Mouse (Mus musculus): ENCODE data around the gene Defb23. TPM values are rescaled to one million over a fixed set of nuclear protein-coding genes. Genes with fewer than 3 reads are reported as not detected.

Defb23 gene
- polyA plus RNA-seq, 1 experiment from 2014 or later = not detected

DNA sequence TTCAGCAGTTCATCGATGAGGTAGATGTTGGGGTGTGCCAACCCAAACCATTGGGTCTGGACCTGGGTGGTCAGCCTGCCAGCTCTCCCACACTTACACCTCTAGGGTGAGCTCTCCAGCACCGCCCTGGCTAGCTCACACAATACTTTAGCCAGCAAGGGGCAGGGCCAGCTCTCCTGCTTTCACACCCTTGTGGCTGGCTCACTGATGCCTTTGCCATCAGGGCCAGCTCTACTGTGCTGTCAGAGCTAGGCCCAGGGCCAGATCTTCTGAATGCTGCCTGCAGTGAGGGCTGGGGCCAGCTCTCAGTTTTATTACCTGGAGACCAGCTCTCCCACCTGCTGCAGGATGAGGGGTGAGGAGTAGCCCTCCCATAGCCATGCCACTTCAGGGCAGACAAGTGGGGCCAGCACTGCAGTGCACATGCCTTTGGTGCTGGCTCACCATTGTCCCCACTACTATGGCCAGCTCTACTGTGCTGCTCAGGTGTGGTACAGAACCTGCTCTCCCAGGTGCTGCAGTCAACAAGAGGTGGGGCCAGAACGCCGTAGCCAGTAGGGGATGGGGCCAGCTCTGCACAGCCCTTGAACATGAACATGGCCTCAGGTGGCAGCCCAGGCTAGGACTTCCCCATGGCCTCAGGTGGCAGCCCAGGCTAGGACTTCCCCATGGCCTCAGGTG lies 12.2 kb downstream of the Defb23 start:
- no peak overlapping the region for H3K4me2 ChIP-seq (ENCODE audit: low read length)
- H3K27ac ChIP-seq (replicated peaks in 1 of 2; ENCODE audit: control insufficient read depth in 1 of 2, insufficient read depth in 1 of 2, low read depth in 2 of 2, low read length in 2 of 2) = no peak overlapping the region
- WGBS = 77% methylated on average over 4 of the region's 4 CpGs
- no peaks in the 10 kb centered on the region for H3K27me3 ChIP-seq (ENCODE audit: control insufficient read depth, insufficient read depth, low read length)
- no peak overlapping the region for H3K4me3 ChIP-seq (ENCODE audit: control insufficient read depth in 1 of 2, insufficient read depth in 1 of 2, low read depth in 1 of 2, low read length in 2 of 2)
- H3K36me3 ChIP-seq (ENCODE audit: control insufficient read depth, insufficient read depth, low read length) = no peaks in the 10 kb centered on the region
- no peaks in the 10 kb centered on the region for H3K9me3 ChIP-seq (ENCODE audit: control insufficient read depth, low read length)
- no peak overlapping the region for H3K9ac ChIP-seq (ENCODE audit: low read length)
- peaks cover 7 to 16% of the 10 kb centered on the region in 2 experiments for H3K4me1 ChIP-seq (ENCODE audit: control insufficient read depth in 2 of 2, insufficient read depth in 2 of 2, low read length in 2 of 2)
- ATAC-seq (ENCODE audit: insufficient number of reproducible peaks, insufficient read depth, low FRiP score, low read depth) = no peak

DNA sequence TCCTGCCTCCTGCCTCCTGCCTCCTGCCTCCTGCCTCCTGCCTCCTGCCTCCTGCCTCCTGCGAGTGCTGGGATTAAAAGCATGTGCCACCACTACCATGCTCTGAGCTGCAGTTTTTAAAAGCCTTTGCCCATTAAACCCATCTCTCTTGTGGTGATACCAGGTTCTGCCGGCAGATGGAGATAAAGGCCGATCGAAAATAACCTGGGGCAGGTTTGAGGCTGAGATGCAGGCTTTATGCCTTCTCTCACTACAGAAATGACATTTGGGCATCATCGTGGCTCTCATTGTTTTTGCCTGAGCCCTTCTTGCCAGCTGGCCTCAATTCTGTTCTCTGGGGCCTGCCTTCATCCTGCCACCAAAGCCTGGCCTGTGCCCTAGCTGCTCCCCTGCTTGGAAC lies 14.2 kb downstream of the Defb23 start:
- H3K9me3 ChIP-seq (ENCODE audit: control insufficient read depth, low read length) = no peaks in the 10 kb centered on the region
- H3K4me3 ChIP-seq (ENCODE audit: control insufficient read depth in 1 of 2, insufficient read depth in 1 of 2, low read depth in 1 of 2, low read length in 2 of 2) = no peak overlapping the region
- no peak overlapping the region for H3K4me2 ChIP-seq (ENCODE audit: low read length)
- H3K4me1 ChIP-seq (ENCODE audit: control insufficient read depth in 2 of 2, insufficient read depth in 2 of 2, low read length in 2 of 2) = peaks cover 13 to 24% of the 10 kb centered on the region in 2 experiments
- no peak overlapping the region for H3K27ac ChIP-seq (replicated peaks in 1 of 2; ENCODE audit: control insufficient read depth in 1 of 2, insufficient read depth in 1 of 2, low read depth in 2 of 2, low read length in 2 of 2)
- WGBS = 9% methylated on average over 5 of the region's 5 CpGs
- no peaks in the 10 kb centered on the region for H3K27me3 ChIP-seq (ENCODE audit: control insufficient read depth, insufficient read depth, low read length)
- ATAC-seq (ENCODE audit: insufficient number of reproducible peaks, insufficient read depth, low FRiP score, low read depth) = no peak
- no peaks in the 10 kb centered on the region for H3K36me3 ChIP-seq (ENCODE audit: control insufficient read depth, insufficient read depth, low read length)
- no peak overlapping the region for H3K9ac ChIP-seq (ENCODE audit: low read length)

DNA sequence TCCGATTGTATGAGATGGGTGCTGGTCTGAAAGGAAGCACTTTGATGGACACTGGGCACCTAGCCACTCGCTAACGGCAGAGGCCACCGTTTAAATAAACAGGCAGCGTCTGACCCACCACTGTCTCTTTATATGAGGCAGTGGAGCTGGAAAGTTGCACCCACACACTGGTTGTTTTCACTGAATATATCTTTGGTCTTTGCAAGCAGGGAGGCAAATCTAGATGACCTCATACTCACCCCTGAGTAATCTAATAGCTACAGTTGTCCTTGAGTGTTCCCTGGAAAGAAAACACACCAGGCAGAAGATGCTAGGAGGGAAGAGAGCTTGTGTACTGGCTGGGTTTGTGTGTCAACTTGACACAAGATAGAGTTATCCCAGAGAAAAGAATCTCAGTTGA lies 17.0 kb downstream of the Defb23 start:
- H3K9me3 ChIP-seq (ENCODE audit: control insufficient read depth, low read length) = no peaks in the 10 kb centered on the region

DNA sequence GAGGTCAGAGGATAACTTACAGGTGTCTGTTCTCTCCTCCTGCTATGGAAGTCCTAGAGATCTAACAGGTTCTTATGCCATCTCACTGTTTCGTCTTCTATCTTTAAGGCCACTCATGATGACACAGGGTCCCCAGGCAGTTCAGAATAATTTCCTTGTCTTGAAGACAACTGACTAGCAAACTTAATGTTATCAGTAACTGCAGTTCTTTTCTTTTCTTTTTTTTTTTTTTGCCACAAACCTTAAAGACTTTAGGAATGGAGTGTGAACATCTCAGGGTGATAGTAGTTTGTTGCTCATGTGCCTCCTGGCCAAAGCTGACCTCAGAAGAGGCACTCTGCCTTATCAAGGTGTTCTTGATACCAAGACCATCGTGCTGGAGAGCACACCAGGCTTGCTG lies 17.8 kb downstream of the Defb23 start:
- no peaks in the 10 kb centered on the region for H3K27me3 ChIP-seq (ENCODE audit: control insufficient read depth, insufficient read depth, low read length)
- no peak overlapping the region for H3K4me3 ChIP-seq (ENCODE audit: control insufficient read depth in 1 of 2, insufficient read depth in 1 of 2, low read depth in 1 of 2, low read length in 2 of 2)
- no peak overlapping the region for H3K27ac ChIP-seq (replicated peaks in 1 of 2; ENCODE audit: control insufficient read depth in 1 of 2, insufficient read depth in 1 of 2, low read depth in 2 of 2, low read length in 2 of 2)
- ATAC-seq (ENCODE audit: insufficient number of reproducible peaks, insufficient read depth, low FRiP score, low read depth) = no peak
- no peaks in the 10 kb centered on the region for H3K36me3 ChIP-seq (ENCODE audit: control insufficient read depth, insufficient read depth, low read length)
- no peak overlapping the region for H3K4me2 ChIP-seq (ENCODE audit: low read length)
- peaks cover 12 to 22% of the 10 kb centered on the region in 2 experiments for H3K4me1 ChIP-seq (ENCODE audit: control insufficient read depth in 2 of 2, insufficient read depth in 2 of 2, low read length in 2 of 2)
- no peak overlapping the region for H3K9ac ChIP-seq (ENCODE audit: low read length)
- WGBS = 36% methylated on average over 2 of the region's 2 CpGs
- no peaks in the 10 kb centered on the region for H3K9me3 ChIP-seq (ENCODE audit: control insufficient read depth, low read length)

More for the DNA sequence above, 17.0 kb downstream of the Defb23 start:
- no peak overlapping the region for H3K4me3 ChIP-seq (ENCODE audit: control insufficient read depth in 1 of 2, insufficient read depth in 1 of 2, low read depth in 1 of 2, low read length in 2 of 2)
- 17% methylated on average over 5 of the region's 5 CpGs for WGBS
- H3K27me3 ChIP-seq (ENCODE audit: control insufficient read depth, insufficient read depth, low read length) = no peaks in the 10 kb centered on the region
- peak overlapping the region; percentile 30; the same call in 1 of the 2 replicates for H3K9ac ChIP-seq (ENCODE audit: low read length)
- ATAC-seq (ENCODE audit: insufficient number of reproducible peaks, insufficient read depth, low FRiP score, low read depth) = no peak
- H3K36me3 ChIP-seq (ENCODE audit: control insufficient read depth, insufficient read depth, low read length) = no peaks in the 10 kb centered on the region
- peaks cover 12 to 22% of the 10 kb centered on the region in 2 experiments for H3K4me1 ChIP-seq (ENCODE audit: control insufficient read depth in 2 of 2, insufficient read depth in 2 of 2, low read length in 2 of 2)
- no peak overlapping the region for H3K4me2 ChIP-seq (ENCODE audit: low read length)
- H3K27ac ChIP-seq (replicated peaks in 1 of 2; ENCODE audit: control insufficient read depth in 1 of 2, insufficient read depth in 1 of 2, low read depth in 2 of 2, low read length in 2 of 2) = 0 out of 4 replicates have a peak overlapping the region, but pooled peaks of 1 of the 2 experiments have one; percentile 6

DNA sequence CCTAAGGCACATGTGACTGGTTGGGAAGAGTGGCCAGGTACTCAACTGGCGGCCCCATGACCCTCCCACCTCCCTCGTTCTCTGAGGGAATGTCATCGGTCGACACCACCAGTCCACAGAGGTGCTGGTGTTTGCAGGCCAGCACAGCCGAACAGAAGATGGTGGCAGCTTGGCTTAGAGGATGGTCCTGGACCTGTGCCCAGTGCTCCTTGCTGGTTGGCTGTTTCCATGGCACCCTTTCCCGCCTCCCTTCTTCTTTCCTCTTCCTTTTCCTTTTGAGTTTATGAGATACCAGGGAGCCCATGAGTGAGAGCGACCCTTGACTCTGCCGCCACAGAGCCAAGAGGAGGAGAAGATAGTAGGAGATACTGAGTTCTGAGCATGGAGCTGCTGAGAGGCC lies 21.1 kb downstream of the Defb23 start:
- no peaks in the 10 kb centered on the region for H3K36me3 ChIP-seq (ENCODE audit: control insufficient read depth, insufficient read depth, low read length)
- H3K4me1 ChIP-seq (ENCODE audit: control insufficient read depth in 2 of 2, insufficient read depth in 2 of 2, low read length in 2 of 2) = peaks cover 12 to 22% of the 10 kb centered on the region in 2 experiments
- no peaks in the 10 kb centered on the region for H3K27me3 ChIP-seq (ENCODE audit: control insufficient read depth, insufficient read depth, low read length)
- H3K4me2 ChIP-seq (ENCODE audit: low read length) = no peak overlapping the region
- 77% methylated on average over 8 of the region's 8 CpGs for WGBS
- no peak overlapping the region for H3K27ac ChIP-seq (replicated peaks in 1 of 2; ENCODE audit: control insufficient read depth in 1 of 2, insufficient read depth in 1 of 2, low read depth in 2 of 2, low read length in 2 of 2)
- no peak for ATAC-seq (ENCODE audit: insufficient number of reproducible peaks, insufficient read depth, low FRiP score, low read depth)
- no peak overlapping the region for H3K9ac ChIP-seq (ENCODE audit: low read length)
- no peak overlapping the region for H3K4me3 ChIP-seq (ENCODE audit: control insufficient read depth in 1 of 2, insufficient read depth in 1 of 2, low read depth in 1 of 2, low read length in 2 of 2)
- no peaks in the 10 kb centered on the region for H3K9me3 ChIP-seq (ENCODE audit: control insufficient read depth, low read length)

DNA sequence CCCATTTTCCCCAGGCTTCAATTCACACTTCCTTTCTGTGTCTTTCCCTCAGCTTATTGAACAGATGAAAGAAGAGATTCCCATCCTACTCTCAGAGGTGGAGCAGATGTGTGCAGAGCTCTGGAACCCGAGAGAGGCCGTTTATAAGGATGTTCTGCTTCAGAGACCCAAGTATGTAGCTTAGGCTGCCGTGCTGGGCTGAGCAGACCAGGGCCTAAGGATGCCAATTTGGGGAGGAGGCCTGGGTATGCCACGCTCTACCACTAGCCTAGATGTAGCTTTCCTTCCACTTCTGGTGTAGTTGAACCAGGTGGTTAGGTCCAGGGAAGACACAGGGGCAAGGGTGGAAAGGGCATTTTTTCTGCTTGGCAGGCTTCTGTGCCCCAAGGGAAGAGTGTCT lies 22.1 kb downstream of the Defb23 start:
- H3K9ac ChIP-seq (ENCODE audit: low read length) = no peak overlapping the region
- H3K9me3 ChIP-seq (ENCODE audit: control insufficient read depth, low read length) = no peaks in the 10 kb centered on the region
- no peak for ATAC-seq (ENCODE audit: insufficient number of reproducible peaks, insufficient read depth, low FRiP score, low read depth)
- 81% methylated on average over 4 of the region's 4 CpGs for WGBS
- no peak overlapping the region for H3K27ac ChIP-seq (replicated peaks in 1 of 2; ENCODE audit: control insufficient read depth in 1 of 2, insufficient read depth in 1 of 2, low read depth in 2 of 2, low read length in 2 of 2)
- H3K4me1 ChIP-seq (ENCODE audit: control insufficient read depth in 2 of 2, insufficient read depth in 2 of 2, low read length in 2 of 2) = peaks cover 9 to 16% of the 10 kb centered on the region in 2 experiments
- no peaks in the 10 kb centered on the region for H3K27me3 ChIP-seq (ENCODE audit: control insufficient read depth, insufficient read depth, low read length)
- H3K36me3 ChIP-seq (ENCODE audit: control insufficient read depth, insufficient read depth, low read length) = no peaks in the 10 kb centered on the region
- no peak overlapping the region for H3K4me3 ChIP-seq (ENCODE audit: control insufficient read depth in 1 of 2, insufficient read depth in 1 of 2, low read depth in 1 of 2, low read length in 2 of 2)
- no peak overlapping the region for H3K4me2 ChIP-seq (ENCODE audit: low read length)

DNA sequence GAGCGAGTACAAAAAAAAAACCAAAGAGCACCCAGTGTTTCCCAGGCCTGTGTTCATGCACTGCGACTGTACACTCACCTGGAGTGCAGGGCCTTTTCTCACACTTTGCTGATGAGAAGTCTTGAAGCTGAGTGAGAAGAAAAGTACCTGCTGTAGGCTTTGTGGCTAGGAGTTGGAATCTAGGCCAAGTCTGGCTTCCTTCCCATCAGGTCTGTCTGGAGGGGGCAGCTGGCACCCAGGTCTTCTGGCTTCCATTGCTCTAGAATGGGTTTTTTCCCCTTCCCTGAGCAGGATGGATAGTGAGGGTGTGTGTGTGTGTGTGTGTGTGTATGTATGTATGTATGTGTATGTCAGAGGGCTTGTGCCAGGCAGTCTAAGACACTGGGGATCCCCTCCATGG lies 24.6 kb downstream of the Defb23 start:
- no peak for ATAC-seq (ENCODE audit: insufficient number of reproducible peaks, insufficient read depth, low FRiP score, low read depth)
- H3K9ac ChIP-seq (ENCODE audit: low read length) = no peak overlapping the region
- H3K4me1 ChIP-seq (ENCODE audit: control insufficient read depth in 2 of 2, insufficient read depth in 2 of 2, low read length in 2 of 2) = peaks cover 13 to 24% of the 10 kb centered on the region in 2 experiments
- H3K9me3 ChIP-seq (ENCODE audit: control insufficient read depth, low read length) = no peaks in the 10 kb centered on the region
- H3K36me3 ChIP-seq (ENCODE audit: control insufficient read depth, insufficient read depth, low read length) = no peaks in the 10 kb centered on the region
- no peak overlapping the region for H3K4me2 ChIP-seq (ENCODE audit: low read length)
- WGBS = 85% methylated on average over 2 of the region's 2 CpGs
- no peaks in the 10 kb centered on the region for H3K27me3 ChIP-seq (ENCODE audit: control insufficient read depth, insufficient read depth, low read length)
- H3K27ac ChIP-seq (replicated peaks in 1 of 2; ENCODE audit: control insufficient read depth in 1 of 2, insufficient read depth in 1 of 2, low read depth in 2 of 2, low read length in 2 of 2) = no peak overlapping the region
- no peak overlapping the region for H3K4me3 ChIP-seq (ENCODE audit: control insufficient read depth in 1 of 2, insufficient read depth in 1 of 2, low read depth in 1 of 2, low read length in 2 of 2)

DNA sequence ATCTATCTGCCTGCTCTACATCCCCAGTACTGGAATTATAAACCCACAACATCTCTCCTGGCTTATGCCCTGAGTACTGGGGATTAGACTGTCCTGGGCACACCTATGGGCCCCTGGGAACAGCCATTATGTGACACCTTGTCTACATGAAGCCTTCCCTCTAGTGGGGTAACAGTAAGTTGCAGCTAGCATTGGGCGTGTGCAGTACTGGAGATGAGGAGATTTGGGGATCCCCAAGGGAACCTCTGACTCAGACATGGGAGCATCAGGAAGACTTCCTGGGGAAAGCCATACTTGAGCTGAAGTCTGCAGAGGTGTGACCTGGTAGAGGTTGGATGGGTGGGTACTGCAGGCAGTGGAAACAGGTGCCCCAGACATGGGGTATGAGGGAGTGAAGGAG lies 25.5 kb downstream of the Defb23 start:
- Histone ChIP-seq H3K4me2 (ENCODE audit: low read length) (no peak overlapping the region), H3K36me3 (ENCODE audit: control insufficient read depth, insufficient read depth, low read length) (no peaks in the 10 kb centered on the region), H3K27ac (replicated peaks in 1 of 2; ENCODE audit: control insufficient read depth in 1 of 2, insufficient read depth in 1 of 2, low read depth in 2 of 2, low read length in 2 of 2) (no peak overlapping the region), H3K27me3 (ENCODE audit: control insufficient read depth, insufficient read depth, low read length) (no peaks in the 10 kb centered on the region), H3K9me3 (ENCODE audit: control insufficient read depth, low read length) (no peaks in the 10 kb centered on the region), H3K4me1 (ENCODE audit: control insufficient read depth in 2 of 2, insufficient read depth in 2 of 2, low read length in 2 of 2) (peaks cover 13 to 21% of the 10 kb centered on the region in 2 experiments), H3K9ac (ENCODE audit: low read length) (no peak overlapping the region), H3K4me3 (ENCODE audit: control insufficient read depth in 1 of 2, insufficient read depth in 1 of 2, low read depth in 1 of 2, low read length in 2 of 2) (no peak overlapping the region)
- 75% methylated on average over 1 of the region's 1 CpGs for WGBS
- no peak for ATAC-seq (ENCODE audit: insufficient number of reproducible peaks, insufficient read depth, low FRiP score, low read depth)

Data from heart, embryonic 14.5 days (tissue).